In genomic region chr2:154711701-154712100, GRCm38 (mm10) we compare ENCODE assay signal across 23 mouse cellular contexts. TPM values are rescaled to one million over a fixed set of nuclear protein-coding genes. Genes with fewer than 3 reads are reported as not detected.
DNase-seq lines count a peak whose midpoint lies in the region; ATAC-seq and TF ChIP-seq lines count a peak whose summit lies in the region.
"Had no signal": no experiment of that assay in that cellular context is flagged by ENCODE, and none has a peak within 500 bp of the region (broad histone marks: within the 10 kb centered on the region; RNA-seq: fewer than 3 reads in every experiment).

No protein-coding gene starts in this region.

- no peaks in the 10 kb centered on the region for H3K9me3 ChIP-seq in heart, embryonic 14.5 days (ENCODE audit: control insufficient read depth, low read length)
- no peaks in the 10 kb centered on the region for H3K9me3 ChIP-seq in neural tube, embryonic 13.5 days
- no peaks in the 10 kb centered on the region for H3K9me3 ChIP-seq in neural tube, embryonic 15.5 days (replicated peaks)
- H3K9me3 ChIP-seq in stomach, postnatal 0 days (ENCODE audit: control insufficient read depth, low read length) = no peaks in the 10 kb centered on the region
- H3K9me3 ChIP-seq: liver, embryonic 12.5 days had no signal

- H3K9ac ChIP-seq in heart, embryonic 14.5 days (ENCODE audit: low read length) = no peak overlapping the region
- H3K9ac ChIP-seq in neural tube, embryonic 13.5 days = 0 out of 2 replicates have a peak overlapping the region, but pooled peaks have one; percentile 2
- H3K9ac ChIP-seq in neural tube, embryonic 15.5 days (replicated peaks) = no peak overlapping the region
- H3K9ac ChIP-seq in stomach, postnatal 0 days (ENCODE audit: low read length) = no peak overlapping the region
- H3K9ac ChIP-seq: liver, embryonic 12.5 days; lung, embryonic 14.5 days had no signal

- H3K27ac ChIP-seq in heart, embryonic 14.5 days (replicated peaks in 1 of 2; ENCODE audit: control insufficient read depth in 1 of 2, insufficient read depth in 1 of 2, low read depth in 2 of 2, low read length in 2 of 2) = no peak overlapping the region
- H3K27ac ChIP-seq in neural tube, embryonic 13.5 days (replicated peaks) = no peak overlapping the region
- no peak overlapping the region for H3K27ac ChIP-seq in neural tube, embryonic 15.5 days (replicated peaks)
- no peak overlapping the region for H3K27ac ChIP-seq in stomach, postnatal 0 days (replicated peaks)
- H3K27ac ChIP-seq: layer of hippocampus, adult 2 months; liver, embryonic 12.5 days had no signal

- DNase-seq in heart, adult 18-20 months = no peak
- DNase-seq in cerebellum, adult 9-10 months = peak; percentile 85
- DNase-seq in stomach, postnatal 0 days (ENCODE audit: low spot score) = no peak
- no peak for DNase-seq in urinary bladder, postnatal 36 days (ENCODE audit: low spot score in 2 of 2)
- DNase-seq in kidney, adult 18-20 months = no peak

- H3K4me2 ChIP-seq in heart, embryonic 14.5 days (ENCODE audit: low read length) = no peak overlapping the region
- H3K4me2 ChIP-seq in neural tube, embryonic 13.5 days = no peak overlapping the region
- no peak overlapping the region for H3K4me2 ChIP-seq in neural tube, embryonic 15.5 days
- no peak overlapping the region for H3K4me2 ChIP-seq in stomach, postnatal 0 days (replicated peaks; ENCODE audit: low read depth)

- no peaks in the 10 kb centered on the region for H3K36me3 ChIP-seq in heart, embryonic 14.5 days (ENCODE audit: control insufficient read depth, insufficient read depth, low read length)
- H3K36me3 ChIP-seq in neural tube, embryonic 13.5 days = no peaks in the 10 kb centered on the region
- H3K36me3 ChIP-seq in neural tube, embryonic 15.5 days = no peaks in the 10 kb centered on the region
- H3K36me3 ChIP-seq in stomach, postnatal 0 days (ENCODE audit: control insufficient read depth, insufficient read depth, low read length) = no peaks in the 10 kb centered on the region
- H3K36me3 ChIP-seq: liver, embryonic 12.5 days had no signal

- no peak for TF ChIP-seq EP300 in stomach, postnatal 0 days (optimal IDR thresholded peaks at IDR 0.05)

- WGBS in heart, embryonic 14.5 days = 57% methylated on average over 3 of the region's 3 CpGs
- WGBS in neural tube, embryonic 13.5 days = 40% methylated on average over 3 of the region's 3 CpGs
- WGBS in neural tube, embryonic 15.5 days = 40% methylated on average over 3 of the region's 3 CpGs
- WGBS in stomach, postnatal 0 days = 51% methylated on average over 3 of the region's 3 CpGs

- no peak overlapping the region for H3K4me3 ChIP-seq in heart, embryonic 14.5 days (ENCODE audit: control insufficient read depth in 1 of 2, insufficient read depth in 1 of 2, low read depth in 1 of 2, low read length in 2 of 2)
- H3K4me3 ChIP-seq in neural tube, embryonic 13.5 days = no peak overlapping the region
- H3K4me3 ChIP-seq in neural tube, embryonic 15.5 days (replicated peaks) = no peak overlapping the region
- no peak overlapping the region for H3K4me3 ChIP-seq in stomach, postnatal 0 days (ENCODE audit: low read depth, low read length)
- H3K4me3 ChIP-seq: liver, embryonic 12.5 days had no signal

- H3K4me1 ChIP-seq in heart, embryonic 14.5 days (ENCODE audit: control insufficient read depth in 2 of 2, insufficient read depth in 2 of 2, low read length in 2 of 2) = peaks cover 12 to 14% of the 10 kb centered on the region in 2 experiments
- H3K4me1 ChIP-seq in neural tube, embryonic 13.5 days (replicated peaks) = peaks cover 14% of the 10 kb centered on the region
- peaks cover 19% of the 10 kb centered on the region for H3K4me1 ChIP-seq in neural tube, embryonic 15.5 days
- H3K4me1 ChIP-seq in stomach, postnatal 0 days (replicated peaks; ENCODE audit: control insufficient read depth, insufficient read depth) = no peaks in the 10 kb centered on the region

- 0 out of 2 replicates have a peak, but pooled peaks have one; percentile 8 for ATAC-seq in heart, embryonic 14.5 days (ENCODE audit: insufficient number of reproducible peaks, insufficient read depth, low FRiP score, low read depth)
- ATAC-seq in neural tube, embryonic 13.5 days (ENCODE audit: low read depth) = no peak
- no peak for ATAC-seq in neural tube, embryonic 15.5 days (ENCODE audit: low FRiP score)
- 0 out of 2 replicates have a peak, but pooled peaks have one; percentile 13 for ATAC-seq in stomach, postnatal 0 days (ENCODE audit: low FRiP score, low TSS enrichment)
- ATAC-seq: midbrain, embryonic 16.5 days had no signal

- TF ChIP-seq CTCF in stomach, postnatal 0 days (IDR thresholded peaks at IDR 0.05; ENCODE audit: low read depth) = no peak

- H3K27me3 ChIP-seq in heart, embryonic 14.5 days (ENCODE audit: control insufficient read depth, insufficient read depth, low read length) = no peaks in the 10 kb centered on the region
- H3K27me3 ChIP-seq in neural tube, embryonic 13.5 days = peaks cover 8% of the 10 kb centered on the region; the same call in 1 of the 2 replicates
- no peaks in the 10 kb centered on the region for H3K27me3 ChIP-seq in neural tube, embryonic 15.5 days (replicated peaks)
- H3K27me3 ChIP-seq in stomach, postnatal 0 days (ENCODE audit: control insufficient read depth, insufficient read depth, low read length) = no peaks in the 10 kb centered on the region
- H3K27me3 ChIP-seq: CH12.LX had no signal

RNA-seq across cellular contexts. Expression of gene Gm14214, which starts 58.1 kb away (rescaled TPM):
- not detected in 2 replicates for polyA plus RNA-seq in heart, embryonic 14.5 days (2014; fragmentation: Nextera tagmentation; extraction: Ambion mirVana)
- total RNA-seq in heart, adult 18-20 months (2021) = not detected
- not detected in 2 replicates for polyA plus RNA-seq in neural tube, embryonic 13.5 days (2015; fragmentation: Nextera tagmentation; extraction: Ambion mirVana)
- not detected in 2 replicates for polyA plus RNA-seq in neural tube, embryonic 15.5 days (2015; fragmentation: Nextera tagmentation; extraction: Ambion mirVana)
- polyA plus RNA-seq in stomach, postnatal 0 days (2015; fragmentation: Nextera tagmentation; extraction: Ambion mirVana) = not detected in 2 replicates
- total RNA-seq: adrenal gland, postnatal 14 days; CH12.LX; granulocyte monocyte progenitor cell, adult 5-6 weeks; layer of hippocampus, adult 2 months; neutrophil, adult 5-6 weeks had no signal
- polyA plus RNA-seq: forebrain, embryonic 11.5 days; heart, embryonic 16.5 days; hindbrain, embryonic 11.5 days; intestine, embryonic 14.5 days; limb, embryonic 11.5 days; liver, embryonic 12.5 days; lung, embryonic 14.5 days; midbrain, embryonic 16.5 days; thymus, adult 2 months; urinary bladder, adult 2 months had no signal

Comparison
In these comparisons a context has a peak if more than half of its experiments do, and no peak if none do; other contexts are left out.
1. ATAC-seq: peak in heart, embryonic 14.5 days (single experiment) and stomach, postnatal 0 days (single experiment); none in neural tube, embryonic 13.5 days (single experiment) and neural tube, embryonic 15.5 days (single experiment).